Mouse (Mus musculus): ENCODE measurements at regions not wholly inside any gene's neighbourhood (a gene's known extent, or its start where the extent isn't known, plus 50 kb on each side); places are given as distances from the start of the nearest gene placed in this dataset.

GRCm38 (mm10) chr11:18656358-18656757, 362.4 kb downstream of the Meis1 start:
- TF ChIP-seq POLR2A (IDR thresholded peaks at IDR 0.05; ENCODE audit: borderline replicate concordance, extremely low read depth, low read depth, low read length) (no peak), CTCF (IDR thresholded peaks at IDR 0.05; ENCODE audit: insufficient read depth, low read length) (no peak)

All from lung, adult 2 months (tissue).